Mouse (Mus musculus) olfactory bulb, adult 2 months (tissue): ENCODE data around the gene Lingo1. TPM values are rescaled to one million over a fixed set of nuclear protein-coding genes. Genes with fewer than 3 reads are reported as not detected.

ENCODE experiments used
- H3K27ac ChIP-seq: fragments of 200-500 bp; 2 replicates; pipeline ENCODE4 v1.5.1; 2012; ENCODE audit warnings: low read depth, low read length; ENCODE audit not compliant: insufficient read depth
- H3K4me1 ChIP-seq: fragments of 200-500 bp; 2 replicates; pipeline ENCODE4 v1.6.1; 2012; ENCODE audit warnings: low read length; ENCODE audit not compliant: control insufficient read depth, insufficient read depth
- H3K4me3 ChIP-seq: fragments of 200-500 bp; 2 replicates; pipeline ENCODE4 v1.5.1; 2012; ENCODE audit warnings: mild to moderate bottlenecking, low read depth, low read length, moderate library complexity; ENCODE audit not compliant: insufficient read depth
- CTCF ChIP-seq: fragments of 200-500 bp; IDR thresholded peaks from 2 replicates; pipeline ENCODE4 v1.5.1; 2012; ENCODE audit warnings: low read depth, mild to moderate bottlenecking, low read length, moderate library complexity; ENCODE audit not compliant: insufficient read depth
- POLR2A ChIP-seq: fragments of 200-500 bp; IDR thresholded peaks from 2 replicates; pipeline ENCODE4 v1.6.1; 2012; ENCODE audit warnings: mild to moderate bottlenecking, low read depth, low read length, moderate library complexity; ENCODE audit not compliant: insufficient read depth
- WGBS: fragments of 180-500 bp; shearing (Covaris S2); methylation state at CpG from one replicate; pipeline ENCODE4 v1.1.7; 2018; 5-methylcytosine and 5-hydroxymethylcytosine counted together
- polyA plus RNA-seq: library from polyadenylated mRNA; stranded (reverse); fragments of >200 nt; gene quantifications from 2 replicates; pipeline ENCODE4 v1.2.4, GENCODE M21; 2012; ENCODE audit warnings: low replicate concordance; ENCODE audit not compliant: missing spikeins, insufficient read depth, insufficient read length

Gene Lingo1
- polyA plus RNA-seq, 1 experiment: not detected

GRCm38 (mm10) chr9:56738261-56739171 lies 57.8 kb downstream of the Lingo1 start:
- Histone ChIP-seq H3K4me3 (no peak overlapping the region), H3K4me1 (peaks cover 13% of the 10 kb centered on the region), H3K27ac (no peak overlapping the region)
- TF ChIP-seq POLR2A (no peak), CTCF (no peak)
- 46% methylated on average over 9 of the region's 9 CpGs for WGBS

- WGBS: 73% methylated on average over 6 of the region's 6 CpGs
- H3K27ac ChIP-seq: no peak overlapping the region
- H3K4me1 ChIP-seq: peaks cover 17% of the 10 kb centered on the region
- no peak overlapping the region for H3K4me3 ChIP-seq
- no peak for TF ChIP-seq POLR2A
- TF ChIP-seq CTCF: no peak
Measured at GRCm38 (mm10) chr9:56734398-56734797, 61.9 kb downstream of the Lingo1 start.

- Histone ChIP-seq H3K27ac (no peak overlapping the region), H3K4me3 (no peak overlapping the region), H3K4me1 (peaks cover 31% of the 10 kb centered on the region)
- TF ChIP-seq POLR2A (no peak), CTCF (no peak)
- 69% methylated on average over 2 of the region's 2 CpGs for WGBS
Measured at GRCm38 (mm10) chr9:56730997-56731396, 65.3 kb downstream of the Lingo1 start.

GRCm38 (mm10) chr9:56729145-56729544 lies 67.1 kb downstream of the Lingo1 start:
- Histone ChIP-seq H3K4me3 (no peak overlapping the region), H3K4me1 (peaks cover 18% of the 10 kb centered on the region), H3K27ac (no peak overlapping the region)
- WGBS: 84% methylated on average over 2 of the region's 2 CpGs
- TF ChIP-seq POLR2A: no peak
- no peak for TF ChIP-seq CTCF

- TF ChIP-seq CTCF (no peak), POLR2A (no peak)
- H3K27ac ChIP-seq: no peak overlapping the region
- H3K4me1 ChIP-seq: peaks cover 18% of the 10 kb centered on the region
- no peak overlapping the region for H3K4me3 ChIP-seq
- WGBS: 10% methylated on average over 15 of the region's 15 CpGs
Measured at GRCm38 (mm10) chr9:56727703-56728684, 68.3 kb downstream of the Lingo1 start.

GRCm38 (mm10) chr9:56725814-56726213 lies 70.5 kb downstream of the Lingo1 start:
- H3K4me3 ChIP-seq: no peak overlapping the region

GRCm38 (mm10) chr9:56722089-56722825 lies 74.0 kb downstream of the Lingo1 start:
- no peaks in the 10 kb centered on the region for H3K4me1 ChIP-seq
- 84% methylated on average over 11 of the region's 11 CpGs for WGBS
- no peak overlapping the region for H3K27ac ChIP-seq
- no peak overlapping the region for H3K4me3 ChIP-seq
- TF ChIP-seq POLR2A: no peak
- no peak for TF ChIP-seq CTCF

More at GRCm38 (mm10) chr9:56725814-56726213, 70.5 kb downstream of the Lingo1 start:
- WGBS: 51% methylated on average over 2 of the region's 2 CpGs
- no peak overlapping the region for H3K27ac ChIP-seq
- peaks cover 18% of the 10 kb centered on the region for H3K4me1 ChIP-seq
- TF ChIP-seq CTCF (no peak; the same call in 1 of the 2 replicates), POLR2A (no peak)

- Histone ChIP-seq H3K27ac (no peak overlapping the region), H3K4me3 (no peak overlapping the region), H3K4me1 (no peaks in the 10 kb centered on the region)
- 79% methylated on average over 3 of the region's 3 CpGs for WGBS
- TF ChIP-seq CTCF (no peak), POLR2A (no peak)
Measured at GRCm38 (mm10) chr9:56718984-56719383, 77.3 kb downstream of the Lingo1 start.
